Mouse (Mus musculus): Measurements from ENCODE around the gene Gpkow. TPM values are rescaled to one million over a fixed set of nuclear protein-coding genes. Genes with fewer than 3 reads are reported as not detected.

Gpkow gene
- 6.6 TPM for polyA plus RNA-seq (2015; fragmentation: Illumina TruSeq; extraction: RNeasy Lipid Tissue Mini Kit (QIAGEN cat#74804); ENCODE audit: insufficient read depth, low read depth, low replicate concordance)

GRCm38 (mm10) chrX:7696954-7697381, at the start of gene Gpkow:
Gpkow (plus strand) TSS chrX:7697131.

GRCm38 (mm10) chrX:7657221-7657639, 39.7 kb upstream of the Gpkow start, which contains the start of gene Prickle3:
Prickle3 (plus strand) TSS chrX:7657260.

GRCm38 (mm10) chrX:7670921-7671623, 25.9 kb upstream of the Gpkow start, which contains the start of gene Plp2:
Plp2 (minus strand) TSS chrX:7671390.

GRCm38 (mm10) chrX:7680864-7681263, 16.1 kb upstream of the Gpkow start, which contains the start of gene Magix:
Magix (minus strand) TSS chrX:7681251.

GRCm38 (mm10) chrX:7714135-7714899, 17.4 kb downstream of the Gpkow start, which contains the start of gene Wdr45:
Wdr45 (plus strand) TSS chrX:7714333.

GRCm38 (mm10) chrX:7721514-7722281, 24.8 kb downstream of the Gpkow start, which contains the start of gene Gm45208:
Gm45208 (plus strand) TSS chrX:7722245.

GRCm38 (mm10) chrX:7728215-7728921, 31.4 kb downstream of the Gpkow start, which contains the start of gene Praf2:
Praf2 (plus strand) TSS chrX:7728439.

GRCm38 (mm10) chrX:7750432-7751116, 53.6 kb downstream of the Gpkow start, which contains the start of gene Ccdc120:
Ccdc120 (minus strand) TSS chrX:7750905.

Other genes starting within 250 kb of the Gpkow start
- gene Foxp3, start 123.5 kb upstream of the Gpkow start, polyA plus RNA-seq (2015; fragmentation: Illumina TruSeq; extraction: RNeasy Lipid Tissue Mini Kit (QIAGEN cat#74804); ENCODE audit: insufficient read depth, low read depth, low replicate concordance) = not detected
- gene Ppp1r3f, start 122.8 kb upstream of the Gpkow start, polyA plus RNA-seq (2015; fragmentation: Illumina TruSeq; extraction: RNeasy Lipid Tissue Mini Kit (QIAGEN cat#74804); ENCODE audit: insufficient read depth, low read depth, low replicate concordance) = not detected
- 6.4 TPM for gene Ccdc22, start 91.6 kb upstream of the Gpkow start, polyA plus RNA-seq (2015; fragmentation: Illumina TruSeq; extraction: RNeasy Lipid Tissue Mini Kit (QIAGEN cat#74804); ENCODE audit: insufficient read depth, low read depth, low replicate concordance)
- not detected for gene Cacna1f, start 90.0 kb upstream of the Gpkow start, polyA plus RNA-seq (2015; fragmentation: Illumina TruSeq; extraction: RNeasy Lipid Tissue Mini Kit (QIAGEN cat#74804); ENCODE audit: insufficient read depth, low read depth, low replicate concordance)
- 7.2 TPM for gene Syp, start 58.7 kb upstream of the Gpkow start, polyA plus RNA-seq (2015; fragmentation: Illumina TruSeq; extraction: RNeasy Lipid Tissue Mini Kit (QIAGEN cat#74804); ENCODE audit: insufficient read depth, low read depth, low replicate concordance)
- 4.9 TPM for gene Prickle3, start 39.9 kb upstream of the Gpkow start, polyA plus RNA-seq (2015; fragmentation: Illumina TruSeq; extraction: RNeasy Lipid Tissue Mini Kit (QIAGEN cat#74804); ENCODE audit: insufficient read depth, low read depth, low replicate concordance)
- gene Plp2, start 25.7 kb upstream of the Gpkow start, polyA plus RNA-seq (2015; fragmentation: Illumina TruSeq; extraction: RNeasy Lipid Tissue Mini Kit (QIAGEN cat#74804); ENCODE audit: insufficient read depth, low read depth, low replicate concordance) = 31.6 TPM
- 3.1 TPM for gene Magix, start 15.9 kb upstream of the Gpkow start, polyA plus RNA-seq (2015; fragmentation: Illumina TruSeq; extraction: RNeasy Lipid Tissue Mini Kit (QIAGEN cat#74804); ENCODE audit: insufficient read depth, low read depth, low replicate concordance)
- gene Wdr45, start 17.2 kb downstream of the Gpkow start, polyA plus RNA-seq (2015; fragmentation: Illumina TruSeq; extraction: RNeasy Lipid Tissue Mini Kit (QIAGEN cat#74804); ENCODE audit: insufficient read depth, low read depth, low replicate concordance) = 23.7 TPM
- not detected for gene Gm45208, start 25.1 kb downstream of the Gpkow start, polyA plus RNA-seq (2015; fragmentation: Illumina TruSeq; extraction: RNeasy Lipid Tissue Mini Kit (QIAGEN cat#74804); ENCODE audit: insufficient read depth, low read depth, low replicate concordance)
- 8.7 TPM for gene Praf2, start 31.3 kb downstream of the Gpkow start, polyA plus RNA-seq (2015; fragmentation: Illumina TruSeq; extraction: RNeasy Lipid Tissue Mini Kit (QIAGEN cat#74804); ENCODE audit: insufficient read depth, low read depth, low replicate concordance)
- gene Ccdc120, start 53.8 kb downstream of the Gpkow start, polyA plus RNA-seq (2015; fragmentation: Illumina TruSeq; extraction: RNeasy Lipid Tissue Mini Kit (QIAGEN cat#74804); ENCODE audit: insufficient read depth, low read depth, low replicate concordance) = 2.0 TPM
- 7.8 TPM for gene Tfe3, start 65.4 kb downstream of the Gpkow start, polyA plus RNA-seq (2015; fragmentation: Illumina TruSeq; extraction: RNeasy Lipid Tissue Mini Kit (QIAGEN cat#74804); ENCODE audit: insufficient read depth, low read depth, low replicate concordance)
- gene Gripap1, start 92.6 kb downstream of the Gpkow start, polyA plus RNA-seq (2015; fragmentation: Illumina TruSeq; extraction: RNeasy Lipid Tissue Mini Kit (QIAGEN cat#74804); ENCODE audit: insufficient read depth, low read depth, low replicate concordance) = 41.2 TPM
- 1.8 TPM for gene Kcnd1, start 125.2 kb downstream of the Gpkow start, polyA plus RNA-seq (2015; fragmentation: Illumina TruSeq; extraction: RNeasy Lipid Tissue Mini Kit (QIAGEN cat#74804); ENCODE audit: insufficient read depth, low read depth, low replicate concordance)
- gene Otud5, start 144.2 kb downstream of the Gpkow start, polyA plus RNA-seq (2015; fragmentation: Illumina TruSeq; extraction: RNeasy Lipid Tissue Mini Kit (QIAGEN cat#74804); ENCODE audit: insufficient read depth, low read depth, low replicate concordance) = 25.1 TPM
- 4.9 TPM for gene Pim2, start 181.1 kb downstream of the Gpkow start, polyA plus RNA-seq (2015; fragmentation: Illumina TruSeq; extraction: RNeasy Lipid Tissue Mini Kit (QIAGEN cat#74804); ENCODE audit: insufficient read depth, low read depth, low replicate concordance)
- 10.3 TPM for gene Slc35a2, start 186.9 kb downstream of the Gpkow start, polyA plus RNA-seq (2015; fragmentation: Illumina TruSeq; extraction: RNeasy Lipid Tissue Mini Kit (QIAGEN cat#74804); ENCODE audit: insufficient read depth, low read depth, low replicate concordance)
- gene Pqbp1, start 202.1 kb downstream of the Gpkow start, polyA plus RNA-seq (2015; fragmentation: Illumina TruSeq; extraction: RNeasy Lipid Tissue Mini Kit (QIAGEN cat#74804); ENCODE audit: insufficient read depth, low read depth, low replicate concordance) = 23.2 TPM
- 18.8 TPM for gene Timm17b, start 202.2 kb downstream of the Gpkow start, polyA plus RNA-seq (2015; fragmentation: Illumina TruSeq; extraction: RNeasy Lipid Tissue Mini Kit (QIAGEN cat#74804); ENCODE audit: insufficient read depth, low read depth, low replicate concordance)
- not detected for gene Gm10491, start 210.7 kb downstream of the Gpkow start, polyA plus RNA-seq (2015; fragmentation: Illumina TruSeq; extraction: RNeasy Lipid Tissue Mini Kit (QIAGEN cat#74804); ENCODE audit: insufficient read depth, low read depth, low replicate concordance)
- gene Gm10490, start 212.4 kb downstream of the Gpkow start, polyA plus RNA-seq (2015; fragmentation: Illumina TruSeq; extraction: RNeasy Lipid Tissue Mini Kit (QIAGEN cat#74804); ENCODE audit: insufficient read depth, low read depth, low replicate concordance) = not detected
- gene Pcsk1n, start 222.7 kb downstream of the Gpkow start, polyA plus RNA-seq (2015; fragmentation: Illumina TruSeq; extraction: RNeasy Lipid Tissue Mini Kit (QIAGEN cat#74804); ENCODE audit: insufficient read depth, low read depth, low replicate concordance) = 20.9 TPM
- gene Eras, start 231.5 kb downstream of the Gpkow start, polyA plus RNA-seq (2015; fragmentation: Illumina TruSeq; extraction: RNeasy Lipid Tissue Mini Kit (QIAGEN cat#74804); ENCODE audit: insufficient read depth, low read depth, low replicate concordance) = not detected

All from pancreas, adult 10 weeks (tissue).